Mouse (Mus musculus) liver, embryonic 14.5 days (tissue): ENCODE data around the gene Zfp423. TPM values are rescaled to one million over a fixed set of nuclear protein-coding genes. Genes with fewer than 3 reads are reported as not detected.

ENCODE experiments used
- ATAC-seq: fragments of 200-750 bp; cut with Nextera tagmentation; 2 replicates; pipeline ENCODE4 v1.8.0; 2017; ENCODE audit warnings: moderate number of reproducible peaks, mild to moderate bottlenecking, moderate library complexity; ENCODE audit not compliant: insufficient read depth
- DNase-seq, 3 experiments: peaks; one replicate each; pipeline ENCODE4 v3.0.0-alpha.2; 2012 to 2013; ENCODE audit warnings: low read depth in 3 of 3, low spot score in 3 of 3
- H3K27ac ChIP-seq: fragments of 300-500 bp; sonication (generic); 2 replicates; pipeline ENCODE4 v1.5.1; 2014; ENCODE audit warnings: moderate library complexity, mild to moderate bottlenecking, control low read depth, inconsistent platforms
- H3K27me3 ChIP-seq: fragments of 300-500 bp; sonication (generic); 2 replicates; pipeline ENCODE4 v1.6.1; 2014; ENCODE audit warnings: mild to moderate bottlenecking, low read length, moderate library complexity; ENCODE audit not compliant: control insufficient read depth, insufficient read depth
- H3K36me3 ChIP-seq: fragments of 300-500 bp; sonication (generic); replicated peaks from 2 replicates; pipeline ENCODE4 v1.6.1; 2014; ENCODE audit warnings: low read depth; ENCODE audit not compliant: control insufficient read depth, insufficient read depth
- H3K4me1 ChIP-seq, 2 experiments: fragments of 200-500 bp in 1 of 2; fragments of 300-500 bp in 1 of 2; sonication (generic) in 1 of 2; replicated peaks; 2 replicates each; pipeline ENCODE4 v1.6.1; 2012 to 2014; ENCODE audit warnings: antibody characterized with exemption in 1 of 2, inconsistent platforms in 1 of 2, low read length in 1 of 2; ENCODE audit not compliant: control insufficient read depth in 2 of 2, insufficient read depth in 2 of 2
- H3K4me2 ChIP-seq: fragments of 300-500 bp; sonication (generic); 2 replicates; pipeline ENCODE4 v1.6.1; 2014; ENCODE audit warnings: low read depth, mild to moderate bottlenecking, control low read depth, moderate library complexity
- H3K4me3 ChIP-seq, 2 experiments: fragments of 200-500 bp in 1 of 2; fragments of 300-500 bp in 1 of 2; sonication (generic) in 1 of 2; 2 replicates each; pipeline ENCODE4 v1.5.1; 2012 to 2014; ENCODE audit warnings: low read depth in 2 of 2, low read length in 2 of 2, mild to moderate bottlenecking in 2 of 2, control low read depth in 1 of 2, inconsistent platforms in 1 of 2, moderate library complexity in 1 of 2; ENCODE audit not compliant: insufficient read depth in 1 of 2
- H3K9ac ChIP-seq: fragments of 300-500 bp; sonication (generic); replicated peaks from 2 replicates; pipeline ENCODE4 v1.6.1; 2014; ENCODE audit warnings: mild to moderate bottlenecking, control low read depth, moderate library complexity
- H3K9me3 ChIP-seq: fragments of 300-500 bp; sonication (generic); 2 replicates; pipeline ENCODE4 v1.6.1; 2016; ENCODE audit warnings: low read length, mixed read lengths; ENCODE audit not compliant: control insufficient read depth
- CTCF ChIP-seq: IDR thresholded peaks from 2 replicates; pipeline ENCODE4 v1.5.1; 2016; ENCODE audit warnings: antibody characterized with exemption, low read depth, control low read depth
- EP300 ChIP-seq: IDR thresholded peaks from 2 replicates; pipeline ENCODE4 v1.6.1; 2016; ENCODE audit warnings: antibody characterized with exemption, low read depth
- WGBS: fragments of 180-500 bp; shearing (Covaris S2); extraction: QIAGEN DNeasy Blood & Tissue Kit; methylation state at CpG from one replicate; pipeline ENCODE4 v1.1.7; 2014; ENCODE audit not compliant: insufficient replicate concordance; 5-methylcytosine and 5-hydroxymethylcytosine counted together
- polyA plus RNA-seq, 2 experiments: library from polyadenylated mRNA; depleted of rRNA in 1 of 2; stranded (reverse) in 1 of 2; unstranded in 1 of 2; fragments of >200 nt; fragmentation: Nextera tagmentation in 1 of 2; extraction: Ambion mirVana in 1 of 2; gene quantifications; 2 replicates each; pipeline versions ENCODE4 v1.2.1 to v1.2.3; 2012 to 2014

Zfp423 gene
- polyA plus RNA-seq, 2 experiments, result 0.52 to 0.60 TPM

DNA sequence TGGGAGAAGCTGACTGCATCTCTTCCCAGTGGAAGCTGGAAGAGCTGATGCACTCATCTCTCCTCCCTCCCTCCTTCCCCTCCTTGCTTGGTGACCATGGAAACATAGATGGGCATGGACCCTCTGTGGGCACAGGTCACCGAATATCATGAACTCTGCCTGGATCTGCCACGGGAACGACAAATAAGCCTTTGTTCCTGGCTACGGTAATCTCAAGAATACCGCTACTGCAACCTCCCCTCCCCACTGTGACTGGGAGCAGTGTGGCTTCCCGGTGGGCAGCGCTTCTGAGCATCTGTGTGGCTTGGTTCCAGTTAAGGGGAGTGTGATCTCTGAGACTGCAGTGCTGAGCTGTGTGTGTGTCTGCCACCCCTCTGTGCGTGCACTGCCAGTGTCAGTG, 274.0 kb downstream of the Zfp423 start:
- ATAC-seq, result no peak
- Histone ChIP-seq H3K9me3 (no peaks in the 10 kb centered on the region), H3K4me1 (no peaks in the 10 kb centered on the region), H3K27me3 (no peaks in the 10 kb centered on the region), H3K4me3 (no peak overlapping the region), H3K27ac (no peak overlapping the region), H3K36me3 (no peaks in the 10 kb centered on the region), H3K4me2 (no peak overlapping the region), H3K9ac (no peak overlapping the region)
- no peak for DNase-seq
- 65% methylated on average over 8 of the region's 8 CpGs for WGBS
- TF ChIP-seq EP300, result no peak
- TF ChIP-seq CTCF, result no peak

- 37% methylated on average over 3 of the region's 3 CpGs for WGBS
Observed at GRCm38 (mm10) chr8:87682066-87682465, 277.3 kb downstream of the Zfp423 start.

DNA sequence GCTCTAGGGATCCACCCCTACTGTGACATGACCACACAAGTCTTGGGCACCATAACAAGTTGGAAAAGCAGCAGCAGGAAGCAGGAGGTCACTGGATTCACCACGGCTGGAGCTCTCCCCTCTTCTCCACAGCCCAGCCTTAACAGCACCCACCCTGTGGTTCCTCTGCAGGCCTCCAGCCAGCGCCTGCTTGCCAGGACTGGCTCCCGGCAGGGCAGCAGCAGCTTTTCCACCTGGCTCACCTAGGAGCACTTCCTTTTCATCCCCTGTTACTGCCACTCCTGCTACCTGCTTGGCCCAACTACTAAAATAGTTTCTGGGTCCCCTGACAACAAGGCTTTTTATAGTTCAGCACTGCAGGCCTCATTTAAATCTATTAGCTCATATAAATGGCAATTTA, 279.4 kb downstream of the Zfp423 start:
- Histone ChIP-seq H3K9me3 (no peaks in the 10 kb centered on the region), H3K4me1 (no peaks in the 10 kb centered on the region), H3K36me3 (no peaks in the 10 kb centered on the region), H3K27ac (no peak overlapping the region), H3K9ac (no peak overlapping the region), H3K27me3 (no peaks in the 10 kb centered on the region), H3K4me2 (no peak overlapping the region), H3K4me3 (no peak overlapping the region)
- 46% methylated on average over 3 of the region's 3 CpGs for WGBS
- TF ChIP-seq EP300 (no peak), CTCF (no peak)
- ATAC-seq (no peak), DNase-seq (no peak)

More at GRCm38 (mm10) chr8:87682066-87682465, 277.3 kb downstream of the Zfp423 start:
- H3K36me3 ChIP-seq, result no peaks in the 10 kb centered on the region
- H3K4me1 ChIP-seq, result no peaks in the 10 kb centered on the region
- no peak overlapping the region for H3K27ac ChIP-seq
- H3K4me3 ChIP-seq, result no peak overlapping the region
- no peak overlapping the region for H3K9ac ChIP-seq
- no peaks in the 10 kb centered on the region for H3K27me3 ChIP-seq
- DNase-seq, result no peak
- ATAC-seq, result no peak
- no peaks in the 10 kb centered on the region for H3K9me3 ChIP-seq
- TF ChIP-seq EP300, result no peak
- TF ChIP-seq CTCF, result no peak
- no peak overlapping the region for H3K4me2 ChIP-seq

DNA sequence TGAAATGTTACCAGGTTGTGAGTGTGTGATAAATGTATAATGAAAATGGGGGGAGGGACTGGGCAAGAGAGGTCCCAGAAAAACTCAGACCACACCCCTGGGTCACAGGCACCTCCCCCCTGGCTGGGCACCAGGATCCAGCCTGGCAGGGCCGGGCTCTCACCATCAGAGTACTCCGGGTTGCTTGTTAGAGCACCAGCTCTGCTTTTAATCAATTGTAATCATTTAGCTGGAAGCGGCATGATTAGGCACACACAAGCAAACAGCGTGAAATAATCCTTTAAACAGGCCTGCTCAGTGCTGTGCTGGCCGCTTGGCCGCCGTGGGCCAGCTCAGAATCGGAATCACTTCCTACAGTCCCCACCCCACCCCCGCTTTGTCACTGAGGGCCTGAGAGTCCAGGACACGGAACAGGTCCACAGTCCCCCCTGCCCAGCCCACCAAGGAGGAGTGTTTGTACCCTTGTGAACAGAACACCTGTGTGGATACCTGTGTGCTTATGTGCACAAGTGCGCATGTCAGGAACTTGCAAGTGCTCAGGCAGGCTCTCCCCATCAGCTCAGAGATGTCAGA, 279.9 kb downstream of the Zfp423 start:
- Histone ChIP-seq H3K4me2 (no peak overlapping the region), H3K4me3 (no peak overlapping the region), H3K4me1 (no peaks in the 10 kb centered on the region), H3K27ac (no peak overlapping the region), H3K27me3 (no peaks in the 10 kb centered on the region), H3K9me3 (no peaks in the 10 kb centered on the region), H3K36me3 (no peaks in the 10 kb centered on the region), H3K9ac (no peak overlapping the region)
- WGBS, result 74% methylated on average over 11 of the region's 11 CpGs
- ATAC-seq (no peak), DNase-seq (no peak)
- TF ChIP-seq CTCF (no peak), EP300 (no peak)

DNA sequence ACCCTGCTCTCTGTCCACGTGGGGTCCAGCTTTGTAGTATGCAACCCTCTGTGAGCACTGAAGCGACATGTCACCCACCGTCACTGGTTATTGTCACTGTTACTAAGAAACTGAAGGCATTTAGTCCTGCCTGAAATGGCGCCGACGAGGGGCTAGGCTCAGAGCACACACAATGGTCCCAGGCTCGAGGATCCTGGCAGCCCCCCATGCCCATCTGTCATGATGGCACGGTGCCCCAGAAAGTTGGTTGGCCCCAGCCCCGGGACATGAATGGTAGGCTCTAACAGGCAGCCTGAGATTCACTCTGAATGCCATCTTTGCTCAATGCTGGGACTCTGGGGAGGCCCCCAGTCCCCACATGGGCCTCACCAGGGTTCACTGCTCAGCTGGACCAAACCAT, 284.0 kb downstream of the Zfp423 start:
- Histone ChIP-seq H3K4me1 (no peaks in the 10 kb centered on the region), H3K36me3 (no peaks in the 10 kb centered on the region), H3K27me3 (no peaks in the 10 kb centered on the region), H3K4me3 (no peak overlapping the region), H3K9me3 (no peaks in the 10 kb centered on the region), H3K27ac (no peak overlapping the region), H3K9ac (no peak overlapping the region), H3K4me2 (no peak overlapping the region)
- TF ChIP-seq CTCF, result no peak
- TF ChIP-seq EP300, result no peak
- no peak for ATAC-seq
- DNase-seq, result no peak
- WGBS, result 64% methylated on average over 9 of the region's 9 CpGs

- ATAC-seq (no peak), DNase-seq (no peak)
- Histone ChIP-seq H3K9me3 (no peaks in the 10 kb centered on the region), H3K4me2 (no peak overlapping the region), H3K4me1 (no peaks in the 10 kb centered on the region), H3K27me3 (no peaks in the 10 kb centered on the region), H3K27ac (no peak overlapping the region), H3K36me3 (no peaks in the 10 kb centered on the region), H3K4me3 (no peak overlapping the region), H3K9ac (no peak overlapping the region)
- TF ChIP-seq EP300 (no peak), CTCF (0 out of 2 replicates have a peak, but pooled peaks have one; percentile 29)
- 45% methylated on average over 7 of the region's 7 CpGs for WGBS
Observed at GRCm38 (mm10) chr8:87674157-87674556, 285.2 kb downstream of the Zfp423 start.
